Mouse (Mus musculus) frontal cortex, postnatal 36 days (tissue): ENCODE measurements around the gene Kif12.
A peak's percentile ranks its signal among the peaks of the same experiment; 100 is the strongest.

Experiments
- DNase-seq, 2 experiments: peaks; one replicate each; pipeline ENCODE4 v3.0.0; 2022; ENCODE audit warnings: low spot score in 2 of 2

Kif12 gene

GRCm38 (mm10) chr4:63158961-63159592 is 12.9 kb downstream of the Kif12 start:
- peak; percentile 79 to 82 for DNase-seq

- DNase-seq, result no peak
These were observed 13.7 kb downstream of the Kif12 start for GRCm38 (mm10) chr4:63158192-63158591.

DNA sequence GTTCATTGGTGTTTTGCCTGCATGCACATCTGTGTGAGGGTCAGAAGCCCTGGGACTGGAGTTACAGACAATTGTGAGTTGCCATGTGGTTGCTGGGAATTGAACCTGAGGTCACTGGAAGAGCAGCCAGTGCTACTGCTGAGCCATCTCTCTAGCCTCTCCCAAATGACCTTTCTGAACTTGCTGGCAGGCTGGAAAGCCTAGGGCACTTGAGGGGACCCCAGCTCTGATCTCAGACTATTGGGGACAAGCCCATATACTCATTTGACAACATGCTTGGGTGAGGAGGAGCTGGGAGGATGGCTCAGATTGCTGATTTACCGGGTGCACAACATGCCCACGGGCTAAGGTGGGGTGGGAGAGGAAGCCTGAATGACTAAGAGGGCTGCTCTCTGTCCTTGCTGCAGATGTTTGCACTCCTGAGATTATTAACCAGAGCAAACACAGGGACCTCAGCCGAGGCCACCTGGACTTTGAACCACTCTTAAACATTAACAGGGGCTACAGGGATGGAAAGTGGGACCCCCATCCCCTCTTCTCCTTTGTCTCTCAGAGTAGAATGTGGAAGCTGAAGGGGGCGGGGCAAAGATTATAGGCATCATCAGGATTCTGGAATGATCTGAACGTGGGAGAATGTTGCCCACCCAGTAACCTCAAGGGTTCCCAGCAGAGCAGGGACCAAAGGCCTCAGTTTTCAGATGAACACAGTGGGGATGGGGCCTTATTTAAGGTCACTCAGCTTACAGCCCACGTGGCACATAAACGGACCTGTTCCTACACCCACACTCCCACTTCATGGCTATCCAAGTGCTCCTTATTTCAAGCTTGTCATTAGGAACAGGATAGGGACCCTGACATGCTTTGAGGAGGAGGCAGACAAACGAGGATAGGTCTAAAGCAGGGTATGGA is 15.0 kb downstream of the Kif12 start:
- DNase-seq, result no peak

DNA sequence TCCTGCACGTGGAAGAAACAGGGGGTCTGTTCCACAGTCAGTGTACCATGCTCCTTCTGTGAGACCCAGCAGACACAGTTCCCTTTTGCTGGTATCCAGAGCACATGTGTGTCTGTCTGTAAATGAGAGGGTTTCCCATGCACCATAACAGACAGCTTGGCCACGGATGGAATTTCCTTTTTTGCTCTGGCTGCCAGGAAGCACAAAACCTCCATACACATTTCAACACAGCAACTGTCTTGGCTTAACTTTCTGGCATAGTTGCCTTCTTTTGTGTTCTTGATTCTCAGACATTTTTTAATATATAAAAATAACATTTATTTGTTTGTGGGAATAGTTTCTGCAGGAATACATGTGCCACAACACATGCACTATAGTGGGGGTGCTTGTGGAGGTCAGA is 16.3 kb downstream of the Kif12 start:
- no peak for DNase-seq

- no peak for DNase-seq
These were observed 17.2 kb downstream of the Kif12 start, which contains the start of gene Ambp for GRCm38 (mm10) chr4:63154699-63155098. TSS of gene Ambp (minus strand) at chr4:63154799.

DNA sequence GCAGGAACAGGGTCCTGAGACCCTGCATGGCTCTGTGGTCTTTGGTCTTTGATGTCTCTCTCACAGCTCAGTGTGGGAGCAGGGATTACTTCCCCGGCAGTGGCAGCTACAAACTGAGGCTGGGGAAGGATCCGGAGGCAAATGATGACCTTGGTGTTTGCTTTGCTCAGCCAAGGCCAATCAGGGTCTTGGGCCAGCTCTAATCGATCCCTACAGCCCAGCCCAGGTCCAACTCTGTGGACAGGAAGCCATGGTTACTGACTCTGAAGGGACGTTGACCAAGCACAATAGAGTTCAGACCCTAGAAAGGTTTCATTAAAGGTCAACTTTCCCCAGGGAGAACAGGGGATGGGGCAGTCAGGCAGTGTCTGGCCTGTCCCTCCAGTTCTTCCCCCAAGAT is 17.9 kb downstream of the Kif12 start:
- DNase-seq, result no peak

GRCm38 (mm10) chr4:63151127-63151526 is 20.8 kb downstream of the Kif12 start:
- peak in 1 of 2 experiments; percentile 3 for DNase-seq

- no peak for DNase-seq
These were observed 24.7 kb downstream of the Kif12 start for GRCm38 (mm10) chr4:63147268-63147667.

- DNase-seq, result no peak
These were observed 41.9 kb downstream of the Kif12 start for GRCm38 (mm10) chr4:63129891-63130624.

GRCm38 (mm10) chr4:63124861-63125466 is 47.0 kb downstream of the Kif12 start:
- no peak for DNase-seq

DNA sequence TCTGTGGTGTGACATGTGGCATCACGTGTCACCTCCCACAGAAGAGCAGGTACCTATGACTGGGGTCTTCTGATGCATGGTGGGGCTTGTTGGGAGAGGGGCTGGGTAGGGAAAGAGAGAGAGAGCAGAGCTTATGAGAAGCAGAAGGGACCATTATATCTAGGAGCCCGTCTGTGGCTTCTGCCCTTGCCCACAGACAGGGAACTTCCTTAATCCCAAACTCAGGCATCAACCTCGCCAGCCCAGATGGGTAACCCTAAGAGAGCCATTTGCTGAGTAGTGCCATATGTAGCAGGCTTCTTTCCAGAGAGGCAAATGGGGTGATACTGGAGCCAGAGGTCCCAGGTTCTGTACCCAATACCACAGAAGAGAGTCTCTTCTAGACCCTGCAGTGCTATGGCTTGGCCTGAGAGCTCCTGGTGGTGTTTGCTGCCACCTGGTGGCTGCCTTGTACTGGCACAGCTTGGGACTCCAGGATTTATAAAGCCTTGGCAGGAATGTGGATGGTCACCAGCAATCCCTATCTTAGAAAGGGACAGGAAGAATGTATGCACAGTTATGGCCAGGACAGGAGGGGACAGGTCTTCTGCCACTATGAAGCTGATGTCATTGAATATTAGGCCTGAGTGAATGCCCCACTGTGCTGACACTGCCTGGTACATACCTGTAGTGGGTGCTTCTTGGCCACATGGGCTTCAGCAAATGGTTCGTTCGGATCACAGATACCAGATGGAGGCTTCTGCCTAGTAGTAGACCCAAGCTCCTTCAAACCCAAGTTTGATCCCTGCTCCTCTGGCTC is 53.1 kb downstream of the Kif12 start:
- DNase-seq, result peak; percentile 75 to 84
